Mouse (Mus musculus) brain, adult 2 months (tissue): ENCODE data around the gene Lgals7.
A peak's percentile ranks its signal among the peaks of the same experiment; 100 is the strongest.
"Not testable (repeated sequence)": the region's sequence is repeated elsewhere in the genome, so short reads cannot be mapped to it uniquely, and the experiment has no call there.

Experiments used
- DNase-seq: peaks from one replicate; pipeline ENCODE4 v3.0.0; 2011; ENCODE audit warnings: low read depth, low spot score

The Lgals7 gene

GRCm38 (mm10) chr7:28877155-28877554 lies 13.5 kb downstream of the Lgals7 start:
- no peak for DNase-seq

- DNase-seq = no peak
Measured at GRCm38 (mm10) chr7:28877856-28878255, 14.2 kb downstream of the Lgals7 start.

- DNase-seq = no peak
Measured at GRCm38 (mm10) chr7:28879606-28880005, 16.0 kb downstream of the Lgals7 start.

GRCm38 (mm10) chr7:28880554-28880953 lies 16.9 kb downstream of the Lgals7 start:
- DNase-seq = no peak

- no peak for DNase-seq
Measured at GRCm38 (mm10) chr7:28881199-28881598, 17.5 kb downstream of the Lgals7 start, which contains the start of gene Capn12. Capn12 (plus strand) TSS chr7:28881422.

- no peak for DNase-seq
Measured at GRCm38 (mm10) chr7:28883039-28883438, 19.4 kb downstream of the Lgals7 start.

- DNase-seq = not testable (repeated sequence)
Measured at GRCm38 (mm10) chr7:28883704-28884103, 20.1 kb downstream of the Lgals7 start.

- DNase-seq = no peak
Measured at GRCm38 (mm10) chr7:28886486-28886885, 22.8 kb downstream of the Lgals7 start.

GRCm38 (mm10) chr7:28888701-28889161 lies 25.1 kb downstream of the Lgals7 start:
- peak; percentile 50 for DNase-seq

GRCm38 (mm10) chr7:28892601-28893000 lies 28.9 kb downstream of the Lgals7 start:
- no peak for DNase-seq

- DNase-seq = peak; percentile 59
Measured at GRCm38 (mm10) chr7:28893643-28894265, 30.1 kb downstream of the Lgals7 start.

GRCm38 (mm10) chr7:28894942-28895341 lies 31.3 kb downstream of the Lgals7 start:
- no peak for DNase-seq

GRCm38 (mm10) chr7:28897661-28898060 lies 34.0 kb downstream of the Lgals7 start:
- no peak for DNase-seq

GRCm38 (mm10) chr7:28899972-28900371 lies 36.3 kb downstream of the Lgals7 start:
- DNase-seq = no peak

GRCm38 (mm10) chr7:28901311-28902125 lies 37.9 kb downstream of the Lgals7 start:
- DNase-seq = peak; percentile 90

- DNase-seq = no peak
Measured at GRCm38 (mm10) chr7:28902180-28902579, 38.5 kb downstream of the Lgals7 start.

- DNase-seq = peak; percentile 94
Measured at GRCm38 (mm10) chr7:28902809-28903208, 39.2 kb downstream of the Lgals7 start.

- peak; percentile 92 for DNase-seq
Measured at GRCm38 (mm10) chr7:28903778-28904177, 40.1 kb downstream of the Lgals7 start.

GRCm38 (mm10) chr7:28907195-28907594 lies 43.5 kb downstream of the Lgals7 start:
- DNase-seq = peak; percentile 84

- no peak for DNase-seq
Measured at GRCm38 (mm10) chr7:28911632-28912031, 48.0 kb downstream of the Lgals7 start.

- DNase-seq = no peak
Measured at GRCm38 (mm10) chr7:28913171-28913570, 49.5 kb downstream of the Lgals7 start.
